Mouse (Mus musculus) kidney, postnatal 0 days (tissue): ENCODE measurements around the gene Slc25a10. TPM values are rescaled to one million over a fixed set of nuclear protein-coding genes. Genes with fewer than 3 reads are reported as not detected.
A peak's percentile ranks its signal among the peaks of the same experiment; 100 is the strongest.

Source experiments
- ATAC-seq: fragments of 200-750 bp; cut with Nextera tagmentation; replicated peaks from 2 replicates; pipeline ENCODE4 v1.8.0; 2017; ENCODE audit warnings: low read depth, moderate number of reproducible peaks, moderate TSS enrichment, moderate library complexity; ENCODE audit not compliant: low FRiP score
- DNase-seq: peaks from one replicate; pipeline ENCODE4 v3.0.0-alpha.2; 2016; ENCODE audit warnings: low spot score
- H3K27ac ChIP-seq: fragments of 300-500 bp; sonication (generic); 2 replicates; pipeline ENCODE4 v1.5.1; 2014; ENCODE audit warnings: mild to moderate bottlenecking
- H3K27me3 ChIP-seq: fragments of 300-500 bp; sonication (generic); 2 replicates; pipeline ENCODE4 v1.6.1; 2014; ENCODE audit warnings: low read length, mixed read lengths; ENCODE audit not compliant: insufficient read depth
- H3K36me3 ChIP-seq: fragments of 300-500 bp; sonication (generic); 2 replicates; pipeline ENCODE4 v1.6.1; 2014; ENCODE audit warnings: low read length, mixed read lengths; ENCODE audit not compliant: insufficient read depth
- H3K4me1 ChIP-seq: fragments of 300-500 bp; sonication (generic); replicated peaks from 2 replicates; pipeline ENCODE4 v1.6.1; 2014; ENCODE audit warnings: antibody characterized with exemption, low read length, mixed read lengths; ENCODE audit not compliant: insufficient read depth
- H3K4me2 ChIP-seq: fragments of 300-500 bp; sonication (generic); 2 replicates; pipeline ENCODE4 v1.6.1; 2014; ENCODE audit warnings: mild to moderate bottlenecking, low read length, moderate library complexity, mixed read lengths
- H3K4me3 ChIP-seq: fragments of 300-500 bp; sonication (generic); replicated peaks from 2 replicates; pipeline ENCODE4 v1.5.1; 2014; ENCODE audit warnings: low read depth, low read length
- H3K9ac ChIP-seq: fragments of 300-500 bp; sonication (generic); 2 replicates; pipeline ENCODE4 v1.6.1; 2014; ENCODE audit warnings: low read depth, low read length
- H3K9me3 ChIP-seq: fragments of 300-500 bp; sonication (generic); replicated peaks from 2 replicates; pipeline ENCODE4 v1.6.1; 2016; ENCODE audit warnings: low read length, inconsistent platforms, mixed read lengths
- CTCF ChIP-seq: IDR thresholded peaks from 2 replicates; pipeline ENCODE4 v1.5.1; 2016; ENCODE audit warnings: antibody characterized with exemption, low read depth, mild to moderate bottlenecking, moderate library complexity
- WGBS: fragments of 180-500 bp; shearing (Covaris S2); extraction: QIAGEN DNeasy Blood & Tissue Kit; methylation state at CpG from one replicate; pipeline ENCODE4 v1.1.7; 2014; 5-methylcytosine and 5-hydroxymethylcytosine counted together
- polyA plus RNA-seq: library from polyadenylated mRNA; unstranded; fragments of >200 nt; fragmentation: Nextera tagmentation; extraction: Ambion mirVana; gene quantifications from 2 replicates; pipeline ENCODE4 v1.2.1, GENCODE M21; 2015

Slc25a10 gene
- polyA plus RNA-seq, 1 experiment from 2014 or later, result 121 TPM

GRCm38 (mm10) chr11:120490291-120491046, 1.2 kb upstream of the Slc25a10 start:
- no peak for TF ChIP-seq CTCF
- whole genome bisulfite sequencing, result 34% methylated on average over 4 of the region's 4 CpGs
- no peak for DNase-seq
- ATAC-seq, result no peak
- H3K4me1 ChIP-seq, result peaks cover 26% of the 10 kb centered on the region
- H3K9me3 ChIP-seq, result no peaks in the 10 kb centered on the region
- no peak overlapping the region for H3K9ac ChIP-seq
- peak overlapping the region; percentile 96 for H3K4me2 ChIP-seq
- H3K27ac ChIP-seq, result peak overlapping the region; percentile 95
- no peak overlapping the region for H3K4me3 ChIP-seq
- no peaks in the 10 kb centered on the region for H3K27me3 ChIP-seq
- H3K36me3 ChIP-seq, result peaks cover 37% of the 10 kb centered on the region

GRCm38 (mm10) chr11:120492024-120492877, 611 bp downstream of the Slc25a10 start:
- no peaks in the 10 kb centered on the region for H3K9me3 ChIP-seq
- H3K27ac ChIP-seq, result peak overlapping the region; percentile 95
- H3K36me3 ChIP-seq, result peaks cover 46% of the 10 kb centered on the region
- peaks cover 19% of the 10 kb centered on the region for H3K4me1 ChIP-seq
- H3K4me2 ChIP-seq, result peak overlapping the region; percentile 96
- WGBS, result under 1% methylated on average over 48 of the region's 48 CpGs
- H3K4me3 ChIP-seq, result peak overlapping the region; percentile 91
- TF ChIP-seq CTCF, result peak; percentile 55
- H3K27me3 ChIP-seq, result no peaks in the 10 kb centered on the region
- ATAC-seq (no peak; the same call in none of the 2 replicates), DNase-seq (peak; percentile 73)
- peak overlapping the region; percentile 87 for H3K9ac ChIP-seq

- peak overlapping the region; percentile 91 for H3K4me3 ChIP-seq
- no peaks in the 10 kb centered on the region for H3K9me3 ChIP-seq
- no peak for DNase-seq
- peak overlapping the region; percentile 96 for H3K4me2 ChIP-seq
- WGBS, result 23% methylated on average over 3 of the region's 3 CpGs
- peaks cover 46% of the 10 kb centered on the region for H3K36me3 ChIP-seq
- peaks cover 19% of the 10 kb centered on the region for H3K4me1 ChIP-seq
- no peak for ATAC-seq
- peak overlapping the region; percentile 87 for H3K9ac ChIP-seq
- no peaks in the 10 kb centered on the region for H3K27me3 ChIP-seq
- peak overlapping the region; percentile 95 for H3K27ac ChIP-seq
- no peak for TF ChIP-seq CTCF
Observed at GRCm38 (mm10) chr11:120492878-120493203, 1.2 kb downstream of the Slc25a10 start.

GRCm38 (mm10) chr11:120493351-120493750, 1.7 kb downstream of the Slc25a10 start:
- WGBS, result 38% methylated on average over 3 of the region's 3 CpGs
- Histone ChIP-seq H3K27ac (peak overlapping the region; percentile 95), H3K9me3 (no peaks in the 10 kb centered on the region), H3K4me3 (peak overlapping the region; percentile 91), H3K9ac (peak overlapping the region; percentile 87), H3K4me2 (peak overlapping the region; percentile 96), H3K27me3 (no peaks in the 10 kb centered on the region), H3K4me1 (peaks cover 19% of the 10 kb centered on the region), H3K36me3 (peaks cover 44% of the 10 kb centered on the region)
- no peak for DNase-seq
- TF ChIP-seq CTCF, result no peak
- ATAC-seq, result no peak

GRCm38 (mm10) chr11:120493911-120494310, 2.3 kb downstream of the Slc25a10 start:
- Histone ChIP-seq H3K9me3 (no peaks in the 10 kb centered on the region), H3K4me3 (no peak overlapping the region), H3K4me1 (peaks cover 19% of the 10 kb centered on the region), H3K9ac (no peak overlapping the region), H3K27ac (no peak overlapping the region), H3K27me3 (no peaks in the 10 kb centered on the region), H3K36me3 (peaks cover 43% of the 10 kb centered on the region), H3K4me2 (no peak overlapping the region)
- DNase-seq (no peak), ATAC-seq (no peak)
- 87% methylated on average over 3 of the region's 3 CpGs for WGBS
- no peak for TF ChIP-seq CTCF

- no peak for DNase-seq
- Histone ChIP-seq H3K36me3 (peaks cover 43% of the 10 kb centered on the region), H3K27ac (no peak overlapping the region), H3K9ac (no peak overlapping the region), H3K9me3 (no peaks in the 10 kb centered on the region), H3K4me1 (peaks cover 9% of the 10 kb centered on the region; the same call in 1 of the 2 replicates), H3K27me3 (no peaks in the 10 kb centered on the region), H3K4me3 (no peak overlapping the region), H3K4me2 (no peak overlapping the region)
- no peak for TF ChIP-seq CTCF
- ATAC-seq, result no peak
- WGBS, result 95% methylated on average over 3 of the region's 3 CpGs
Observed at GRCm38 (mm10) chr11:120497436-120497835, 5.8 kb downstream of the Slc25a10 start.
